Mouse (Mus musculus): ENCODE results near the gene Ldb2.

The Ldb2 gene

DNA sequence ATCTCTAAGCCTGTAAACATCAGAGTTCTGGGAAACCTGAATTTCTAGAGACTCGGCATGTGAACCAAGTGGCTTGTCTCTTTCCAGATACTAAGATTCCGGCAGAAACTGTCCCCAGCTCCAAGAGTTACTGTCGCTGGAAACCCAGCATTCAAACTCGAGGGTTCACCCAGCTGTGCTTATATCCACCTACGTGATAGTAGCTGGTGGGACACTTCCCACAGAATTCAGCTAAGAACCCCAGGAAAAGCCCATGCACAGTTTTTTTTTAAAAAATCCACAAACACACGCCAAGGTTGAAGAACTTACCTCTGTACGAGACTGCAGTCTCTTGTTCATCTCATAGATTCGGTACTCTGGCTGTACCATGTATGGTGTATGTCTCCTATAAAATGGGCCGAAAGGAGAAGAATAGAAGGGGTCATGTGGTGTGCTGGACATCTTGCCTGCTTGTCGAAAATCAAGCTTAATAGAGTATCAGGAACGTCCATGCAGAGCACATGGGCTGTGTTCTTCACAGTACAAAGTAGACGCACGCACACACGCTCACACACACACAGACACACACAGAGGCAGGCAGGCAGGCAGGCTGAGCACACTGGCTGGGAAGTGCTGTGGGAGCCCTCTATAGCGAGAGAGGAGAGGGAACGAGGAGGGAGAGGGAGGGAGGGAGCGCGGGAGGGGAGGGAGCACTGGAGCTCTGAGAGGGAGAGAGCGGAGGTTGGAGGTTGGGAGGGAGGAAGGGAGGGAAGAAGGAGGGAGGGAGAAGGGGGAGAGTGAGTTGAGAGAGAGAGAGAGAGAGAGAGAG lies at the start of gene Ldb2:
TSS of gene Ldb2 (minus strand) at position 628 of the 808 bp plus-strand sequence.
- no peak for DNase-seq (ENCODE audit: low read depth, low spot score)

DNA sequence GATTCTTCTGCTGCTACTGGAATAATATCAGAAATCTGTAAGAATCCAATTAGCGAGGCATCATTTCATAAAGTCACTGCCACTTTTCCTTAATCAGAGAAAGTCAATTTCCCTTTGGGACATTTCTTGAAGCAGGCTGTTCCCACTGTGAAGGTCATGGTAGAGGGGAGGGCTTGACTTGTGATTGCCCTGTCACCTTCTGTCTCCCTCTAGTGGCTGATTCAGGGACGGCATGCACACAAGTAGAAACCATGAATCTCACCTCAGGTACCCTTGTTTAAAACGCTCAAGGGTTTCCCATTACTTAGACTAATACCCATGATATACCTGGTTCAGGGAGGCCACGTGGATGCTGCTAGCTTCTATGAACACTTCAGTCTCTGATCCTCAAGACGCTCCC lies 31.8 kb upstream of the Ldb2 start:
- peak; percentile 2 for DNase-seq (ENCODE audit: low read depth, low spot score)

DNA sequence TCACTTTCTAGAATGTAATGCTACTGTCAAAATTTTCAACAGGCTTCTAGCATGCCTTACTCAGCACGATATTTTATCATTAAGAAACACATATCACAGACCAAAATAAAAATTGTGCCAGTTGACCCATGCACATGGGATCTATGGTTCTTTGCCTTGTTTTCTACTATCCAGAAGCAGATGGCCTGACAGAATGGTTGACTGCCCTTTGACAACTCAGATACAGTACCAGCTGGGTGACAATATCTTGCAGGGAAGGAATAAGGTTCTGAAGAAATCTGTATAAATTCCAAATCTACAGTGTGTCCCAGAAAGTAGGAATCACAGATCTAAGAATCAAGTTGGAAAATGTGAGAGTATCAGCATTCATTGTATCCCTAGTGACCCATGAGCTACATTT lies 16.0 kb upstream of the Ldb2 start:
- DNase-seq (ENCODE audit: low read depth, low spot score) = no peak

- DNase-seq (ENCODE audit: low read depth, low spot score) = no peak
Measured at GRCm38 (mm10) chr5:44805960-44806359, 6.5 kb upstream of the Ldb2 start.

GRCm38 (mm10) chr5:44801100-44801499 lies 1.6 kb upstream of the Ldb2 start:
- DNase-seq (ENCODE audit: low read depth, low spot score) = no peak

DNA sequence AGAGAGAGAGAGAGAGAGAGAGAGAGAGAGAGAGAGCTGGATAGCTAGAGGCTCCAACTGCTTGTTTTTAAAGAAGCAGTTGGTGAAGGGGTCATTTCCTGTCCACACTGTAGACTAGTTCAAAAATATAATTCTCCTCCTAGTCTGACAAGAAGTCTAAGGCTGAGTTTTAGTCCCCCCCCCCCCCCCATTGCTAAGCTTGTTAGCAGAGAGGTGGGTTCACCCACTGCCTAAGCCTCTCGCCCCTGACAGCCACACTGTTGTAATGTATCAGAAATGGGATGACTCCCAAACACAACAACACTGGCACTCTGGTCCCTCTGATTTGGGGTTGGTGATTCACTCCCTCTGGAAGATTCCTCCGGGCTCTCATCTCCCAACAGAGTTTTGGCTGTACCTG lies 381 bp upstream of the Ldb2 start:
- no peak for DNase-seq (ENCODE audit: low read depth, low spot score)

DNA sequence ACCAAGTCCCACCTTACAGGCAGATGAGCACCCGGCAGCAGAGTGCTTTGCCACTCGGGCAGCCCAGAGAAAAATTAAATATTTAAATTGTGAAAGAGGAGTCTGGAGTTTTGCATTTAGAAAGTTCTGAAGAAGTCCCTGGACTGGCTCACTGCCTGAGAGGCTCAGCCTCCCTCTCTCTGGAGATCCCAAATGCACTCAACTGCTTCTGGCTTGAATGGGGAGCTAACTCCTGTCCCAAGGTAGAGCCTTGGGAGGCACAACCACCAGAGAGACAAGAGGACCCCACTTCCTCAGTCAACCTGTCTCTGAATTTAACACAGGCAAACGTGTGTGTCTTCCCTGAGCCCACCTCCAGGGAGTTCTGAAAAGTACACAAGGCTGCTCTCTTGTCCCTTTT lies 987 bp downstream of the Ldb2 start:
- DNase-seq (ENCODE audit: low read depth, low spot score) = no peak

DNA sequence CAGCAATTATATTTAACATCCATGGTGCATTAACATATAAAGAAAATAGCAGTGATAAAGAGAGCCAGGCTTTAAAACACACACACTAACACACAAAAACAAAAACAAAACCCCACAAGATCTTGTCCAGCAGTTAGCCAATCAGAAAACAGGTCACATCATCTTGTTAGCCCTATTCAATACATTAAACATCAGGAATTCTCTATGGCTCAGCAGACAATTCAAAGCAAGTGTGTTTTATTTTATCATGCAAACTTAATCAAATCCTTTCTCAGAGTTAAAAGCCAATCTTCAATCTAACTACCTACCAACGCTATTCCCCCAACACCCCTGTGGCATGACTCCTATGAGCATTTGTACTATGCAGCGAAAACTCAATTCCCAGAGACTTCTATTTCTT lies 1.4 kb downstream of the Ldb2 start:
- no peak for DNase-seq (ENCODE audit: low read depth, low spot score)

DNA sequence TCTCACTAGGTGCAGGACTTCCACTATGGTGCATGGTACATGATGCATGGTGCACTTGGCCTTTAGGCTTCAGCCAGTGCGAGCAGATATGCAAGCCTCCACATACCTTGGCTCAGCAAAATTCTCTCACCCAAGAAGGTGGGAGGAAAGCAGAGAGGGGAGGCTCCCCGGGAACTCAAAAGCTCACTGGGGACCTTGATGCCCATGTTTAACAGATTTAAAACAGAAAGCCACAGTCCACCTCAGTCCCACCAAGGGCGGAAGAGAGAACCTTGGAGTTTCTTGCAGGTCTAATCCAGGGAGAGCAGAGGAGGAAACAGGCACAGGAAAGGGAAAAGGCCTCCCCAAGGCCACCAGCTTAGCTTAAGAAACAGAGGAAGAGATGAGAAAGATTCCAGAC lies 14.9 kb downstream of the Ldb2 start:
- no peak for DNase-seq (ENCODE audit: low read depth, low spot score)

GRCm38 (mm10) chr5:44779340-44779739 lies 20.1 kb downstream of the Ldb2 start:
- no peak for DNase-seq (ENCODE audit: low read depth, low spot score)

DNA sequence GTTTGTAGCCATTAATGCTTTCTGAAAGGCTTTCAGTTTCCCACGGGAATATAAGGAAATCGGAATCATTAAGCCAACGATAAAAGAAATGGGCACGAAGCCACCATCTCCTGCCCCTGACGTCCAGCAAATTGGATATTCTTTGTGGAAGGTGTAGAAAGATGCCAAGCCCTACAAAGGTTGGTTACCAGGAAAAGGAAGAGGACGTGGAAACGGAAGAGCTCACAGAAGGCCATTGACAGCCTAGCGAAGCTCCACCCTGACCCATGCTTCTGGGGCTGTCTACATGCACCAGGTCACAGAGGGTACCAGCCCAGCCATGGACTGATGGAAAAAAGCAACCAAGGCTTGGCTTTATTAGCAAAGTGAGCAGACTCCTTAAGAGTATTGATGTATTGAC lies 31.0 kb downstream of the Ldb2 start:
- no peak for DNase-seq (ENCODE audit: low read depth, low spot score)

GRCm38 (mm10) chr5:44764911-44765310 lies 34.6 kb downstream of the Ldb2 start:
- no peak for DNase-seq (ENCODE audit: low read depth, low spot score)

GRCm38 (mm10) chr5:44759178-44759577 lies 40.3 kb downstream of the Ldb2 start:
- no peak for DNase-seq (ENCODE audit: low read depth, low spot score)

GRCm38 (mm10) chr5:44754156-44754910 lies 45.1 kb downstream of the Ldb2 start:
- DNase-seq (ENCODE audit: low read depth, low spot score) = no peak

DNA sequence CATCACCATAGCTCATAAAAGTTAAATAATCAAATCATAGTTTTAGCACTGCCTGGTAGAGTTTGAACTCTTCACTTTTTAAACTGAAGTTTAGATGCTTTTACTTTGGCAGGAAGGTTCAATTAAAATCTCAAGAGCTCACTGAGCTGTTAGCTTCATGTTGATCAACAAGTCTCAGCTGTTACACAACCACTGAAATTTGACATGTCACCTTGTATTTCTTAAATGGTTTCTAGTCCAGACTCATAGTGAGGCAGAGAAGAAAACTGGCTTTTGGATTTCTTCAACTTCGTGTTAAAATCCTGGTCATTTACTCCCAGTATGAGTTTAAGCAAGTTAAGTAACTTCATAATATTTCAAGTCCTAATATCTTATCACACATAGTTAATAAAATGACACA lies 53.8 kb downstream of the Ldb2 start:
- DNase-seq (ENCODE audit: low read depth, low spot score) = no peak

- DNase-seq (ENCODE audit: low read depth, low spot score) = no peak
Measured at GRCm38 (mm10) chr5:44736366-44736765, 63.1 kb downstream of the Ldb2 start.

GRCm38 (mm10) chr5:44734131-44734723 lies 65.3 kb downstream of the Ldb2 start:
- DNase-seq (ENCODE audit: low read depth, low spot score) = no peak

GRCm38 (mm10) chr5:44729646-44730310 lies 69.7 kb downstream of the Ldb2 start:
- DNase-seq (ENCODE audit: low read depth, low spot score) = no peak

DNA sequence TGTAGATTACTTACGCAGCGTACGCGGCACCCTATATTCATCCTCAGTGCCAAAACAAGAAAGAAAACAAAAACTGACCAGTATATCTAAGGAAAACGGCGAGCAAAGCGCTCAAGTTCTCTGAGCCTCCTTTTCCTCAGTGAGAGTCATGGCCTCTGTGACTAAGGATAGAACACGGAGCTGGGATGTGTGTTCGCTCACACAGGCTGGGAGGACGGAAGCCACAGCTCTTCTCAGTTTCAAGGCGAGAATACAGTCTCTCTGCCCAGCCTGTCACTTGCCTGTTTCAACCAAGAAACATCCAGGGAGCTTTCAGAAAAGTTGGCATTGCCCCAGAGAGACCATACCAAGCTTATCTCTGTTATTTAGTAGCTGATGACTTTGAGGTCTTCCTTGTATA lies 71.5 kb downstream of the Ldb2 start:
- no peak for DNase-seq (ENCODE audit: low read depth, low spot score)

- DNase-seq (ENCODE audit: low read depth, low spot score) = no peak
Measured at GRCm38 (mm10) chr5:44726546-44727476, 72.7 kb downstream of the Ldb2 start.

DNA sequence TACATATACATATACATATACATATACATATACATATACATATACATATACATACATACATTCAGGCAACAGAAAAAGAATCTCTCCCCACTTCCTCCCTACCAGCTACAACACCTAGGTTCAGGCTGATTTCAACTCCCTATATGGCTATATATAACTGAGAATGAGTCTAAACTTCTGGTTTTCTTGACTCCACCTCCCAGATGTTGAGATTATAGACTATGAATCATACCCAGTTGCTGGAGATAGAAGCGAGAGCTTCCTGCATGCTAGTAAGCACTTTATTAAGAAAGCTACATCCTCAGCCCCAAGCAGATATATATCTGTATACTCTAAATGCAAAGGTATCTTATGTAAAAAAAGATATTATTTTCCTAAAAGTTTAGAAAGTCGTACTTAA lies 74.0 kb downstream of the Ldb2 start:
- no peak for DNase-seq (ENCODE audit: low read depth, low spot score)

All from A20 (cell line).